Mouse (Mus musculus): ENCODE measurements around the gene Gm3164.
"Not testable (repeated sequence)": the region's sequence is repeated elsewhere in the genome, so short reads cannot be mapped to it uniquely, and the experiment has no call there.

The Gm3164 gene

GRCm38 (mm10) chr14:4414965-4415835, at the start of gene Gm3164:
TSS of gene Gm3164 (plus strand) at chr14:4415448.
- H3K36me3 ChIP-seq (ENCODE audit: insufficient read depth, low read length); H3K4me1 ChIP-seq (replicated peaks; ENCODE audit: low read depth, low read length); H3K9me3 ChIP-seq (ENCODE audit: low read length); H3K27me3 ChIP-seq (ENCODE audit: insufficient read depth, low read length): not testable (repeated sequence)
- H3K4me3 ChIP-seq (replicated peaks; ENCODE audit: low read length): peak within 1 kb of the TSS; percentile 43; the same call in 1 of the 2 replicates

GRCm38 (mm10) chr14:4368991-4369390, 46.3 kb upstream of the Gm3164 start:
- H3K4me3 ChIP-seq (replicated peaks; ENCODE audit: low read length); H3K27me3 ChIP-seq (ENCODE audit: insufficient read depth, low read length); H3K4me1 ChIP-seq (replicated peaks; ENCODE audit: low read depth, low read length); H3K36me3 ChIP-seq (ENCODE audit: insufficient read depth, low read length); H3K9me3 ChIP-seq (ENCODE audit: low read length): not testable (repeated sequence)

GRCm38 (mm10) chr14:4369691-4370090, 45.6 kb upstream of the Gm3164 start:
- not testable (repeated sequence) for H3K36me3 ChIP-seq (ENCODE audit: insufficient read depth, low read length); H3K9me3 ChIP-seq (ENCODE audit: low read length); H3K4me1 ChIP-seq (replicated peaks; ENCODE audit: low read depth, low read length); H3K4me3 ChIP-seq (replicated peaks; ENCODE audit: low read length); H3K27me3 ChIP-seq (ENCODE audit: insufficient read depth, low read length)

- H3K4me1 ChIP-seq (replicated peaks; ENCODE audit: low read depth, low read length); H3K9me3 ChIP-seq (ENCODE audit: low read length); H3K4me3 ChIP-seq (replicated peaks; ENCODE audit: low read length); H3K27me3 ChIP-seq (ENCODE audit: insufficient read depth, low read length); H3K36me3 ChIP-seq (ENCODE audit: insufficient read depth, low read length): not testable (repeated sequence)
Measured at GRCm38 (mm10) chr14:4377871-4378270, 37.4 kb upstream of the Gm3164 start.

GRCm38 (mm10) chr14:4385606-4386005, 29.6 kb upstream of the Gm3164 start:
- H3K9me3 ChIP-seq (ENCODE audit: low read length); H3K4me3 ChIP-seq (replicated peaks; ENCODE audit: low read length); H3K36me3 ChIP-seq (ENCODE audit: insufficient read depth, low read length); H3K4me1 ChIP-seq (replicated peaks; ENCODE audit: low read depth, low read length); H3K27me3 ChIP-seq (ENCODE audit: insufficient read depth, low read length): not testable (repeated sequence)

- not testable (repeated sequence) for H3K36me3 ChIP-seq (ENCODE audit: insufficient read depth, low read length); H3K4me1 ChIP-seq (replicated peaks; ENCODE audit: low read depth, low read length)
Measured at GRCm38 (mm10) chr14:4392841-4393530, 22.3 kb upstream of the Gm3164 start.

GRCm38 (mm10) chr14:4397226-4397625, 18.0 kb upstream of the Gm3164 start, which contains the start of gene Gm3159:
TSS of gene Gm3159 (plus strand) at chr14:4397526.
- H3K4me1 ChIP-seq (replicated peaks; ENCODE audit: low read depth, low read length): not testable (repeated sequence)

More at GRCm38 (mm10) chr14:4392841-4393530, 22.3 kb upstream of the Gm3164 start:
- not testable (repeated sequence) for H3K4me3 ChIP-seq (replicated peaks; ENCODE audit: low read length); H3K9me3 ChIP-seq (ENCODE audit: low read length); H3K27me3 ChIP-seq (ENCODE audit: insufficient read depth, low read length)

GRCm38 (mm10) chr14:4398624-4399023, 16.6 kb upstream of the Gm3164 start:
- H3K27me3 ChIP-seq (ENCODE audit: insufficient read depth, low read length); H3K4me1 ChIP-seq (replicated peaks; ENCODE audit: low read depth, low read length); H3K4me3 ChIP-seq (replicated peaks; ENCODE audit: low read length); H3K9me3 ChIP-seq (ENCODE audit: low read length); H3K36me3 ChIP-seq (ENCODE audit: insufficient read depth, low read length): not testable (repeated sequence)

More at GRCm38 (mm10) chr14:4397226-4397625, 18.0 kb upstream of the Gm3164 start, which contains the start of gene Gm3159:
- not testable (repeated sequence) for H3K27me3 ChIP-seq (ENCODE audit: insufficient read depth, low read length); H3K9me3 ChIP-seq (ENCODE audit: low read length); H3K4me3 ChIP-seq (replicated peaks; ENCODE audit: low read length); H3K36me3 ChIP-seq (ENCODE audit: insufficient read depth, low read length)

GRCm38 (mm10) chr14:4400115-4400789, 15.0 kb upstream of the Gm3164 start:
- H3K4me3 ChIP-seq (replicated peaks; ENCODE audit: low read length); H3K9me3 ChIP-seq (ENCODE audit: low read length); H3K4me1 ChIP-seq (replicated peaks; ENCODE audit: low read depth, low read length); H3K36me3 ChIP-seq (ENCODE audit: insufficient read depth, low read length); H3K27me3 ChIP-seq (ENCODE audit: insufficient read depth, low read length): not testable (repeated sequence)

GRCm38 (mm10) chr14:4401245-4401644, 14.0 kb upstream of the Gm3164 start:
- H3K4me1 ChIP-seq (replicated peaks; ENCODE audit: low read depth, low read length); H3K9me3 ChIP-seq (ENCODE audit: low read length); H3K36me3 ChIP-seq (ENCODE audit: insufficient read depth, low read length); H3K4me3 ChIP-seq (replicated peaks; ENCODE audit: low read length); H3K27me3 ChIP-seq (ENCODE audit: insufficient read depth, low read length): not testable (repeated sequence)

GRCm38 (mm10) chr14:4403840-4404239, 11.4 kb upstream of the Gm3164 start:
- H3K36me3 ChIP-seq (ENCODE audit: insufficient read depth, low read length); H3K4me1 ChIP-seq (replicated peaks; ENCODE audit: low read depth, low read length); H3K27me3 ChIP-seq (ENCODE audit: insufficient read depth, low read length); H3K4me3 ChIP-seq (replicated peaks; ENCODE audit: low read length); H3K9me3 ChIP-seq (ENCODE audit: low read length): not testable (repeated sequence)

GRCm38 (mm10) chr14:4409939-4410338, 5.3 kb upstream of the Gm3164 start:
- not testable (repeated sequence) for H3K4me3 ChIP-seq (replicated peaks; ENCODE audit: low read length); H3K9me3 ChIP-seq (ENCODE audit: low read length); H3K27me3 ChIP-seq (ENCODE audit: insufficient read depth, low read length); H3K4me1 ChIP-seq (replicated peaks; ENCODE audit: low read depth, low read length); H3K36me3 ChIP-seq (ENCODE audit: insufficient read depth, low read length)

GRCm38 (mm10) chr14:4430692-4431091, 15.4 kb downstream of the Gm3164 start, which contains the start of gene Gm3173:
TSS of gene Gm3173 (plus strand) at chr14:4430992.
- not testable (repeated sequence) for H3K4me3 ChIP-seq (replicated peaks; ENCODE audit: low read length); H3K9me3 ChIP-seq (ENCODE audit: low read length); H3K36me3 ChIP-seq (ENCODE audit: insufficient read depth, low read length); H3K4me1 ChIP-seq (replicated peaks; ENCODE audit: low read depth, low read length); H3K27me3 ChIP-seq (ENCODE audit: insufficient read depth, low read length)

GRCm38 (mm10) chr14:4481445-4481844, 66.2 kb downstream of the Gm3164 start, which contains the start of gene Gm3182:
TSS of gene Gm3182 (plus strand) at chr14:4481745.
- H3K4me3 ChIP-seq (replicated peaks; ENCODE audit: low read length); H3K9me3 ChIP-seq (ENCODE audit: low read length); H3K4me1 ChIP-seq (replicated peaks; ENCODE audit: low read depth, low read length); H3K36me3 ChIP-seq (ENCODE audit: insufficient read depth, low read length); H3K27me3 ChIP-seq (ENCODE audit: insufficient read depth, low read length): not testable (repeated sequence)
